Mouse (Mus musculus): Measurements from ENCODE around the gene Picalm. TPM values are rescaled to one million over a fixed set of nuclear protein-coding genes. Genes with fewer than 3 reads are reported as not detected.

The Picalm gene
- polyA plus RNA-seq, 1 experiment = 177 TPM

- Histone ChIP-seq H3K36me3 (ENCODE audit: control insufficient read depth, insufficient read depth, low read length, poor library complexity, severe bottlenecking) (no peaks in the 10 kb centered on the region), H3K4me1 (ENCODE audit: control insufficient read depth, insufficient read depth, low read length) (no peaks in the 10 kb centered on the region), H3K9ac (ENCODE audit: low read depth, poor library complexity, severe bottlenecking) (peak overlapping the region; percentile 96), H3K27ac (ENCODE audit: insufficient read depth, low read length) (peak overlapping the region; percentile 70), H3K27me3 (ENCODE audit: control insufficient read depth, insufficient read depth, low read length, poor library complexity, severe bottlenecking) (no peaks in the 10 kb centered on the region), H3K9me3 (replicated peaks; ENCODE audit: control insufficient read depth, insufficient read depth, low read length, poor library complexity, severe bottlenecking) (no peaks in the 10 kb centered on the region), H3K4me3 (ENCODE audit: low read depth, low read length) (peak overlapping the region; percentile 83)
- TF ChIP-seq EP300 (IDR thresholded peaks at IDR 0.05; ENCODE audit: insufficient read depth, low read depth, low read length) (no peak), POLR2A (IDR thresholded peaks at IDR 0.05; ENCODE audit: insufficient read depth, low read length) (no peak), CTCF (IDR thresholded peaks at IDR 0.05; ENCODE audit: low read depth, low read length) (no peak)
Observed at GRCm38 (mm10) chr7:90129271-90129731, 712 bp upstream of the Picalm start.

- Histone ChIP-seq H3K27ac (ENCODE audit: insufficient read depth, low read length) (peak overlapping the region; percentile 19; the same call in 1 of the 2 replicates), H3K27me3 (ENCODE audit: control insufficient read depth, insufficient read depth, low read length, poor library complexity, severe bottlenecking) (no peaks in the 10 kb centered on the region), H3K4me1 (ENCODE audit: control insufficient read depth, insufficient read depth, low read length) (no peaks in the 10 kb centered on the region), H3K9ac (ENCODE audit: low read depth, poor library complexity, severe bottlenecking) (peak overlapping the region; percentile 96), H3K36me3 (ENCODE audit: control insufficient read depth, insufficient read depth, low read length, poor library complexity, severe bottlenecking) (no peaks in the 10 kb centered on the region), H3K9me3 (replicated peaks; ENCODE audit: control insufficient read depth, insufficient read depth, low read length, poor library complexity, severe bottlenecking) (no peaks in the 10 kb centered on the region), H3K4me3 (ENCODE audit: low read depth, low read length) (peak overlapping the region; percentile 93)
- TF ChIP-seq POLR2A (IDR thresholded peaks at IDR 0.05; ENCODE audit: insufficient read depth, low read length) = no peak
- TF ChIP-seq CTCF (IDR thresholded peaks at IDR 0.05; ENCODE audit: low read depth, low read length) = no peak
- no peak for TF ChIP-seq EP300 (IDR thresholded peaks at IDR 0.05; ENCODE audit: insufficient read depth, low read depth, low read length)
Observed at GRCm38 (mm10) chr7:90130501-90131375, 725 bp downstream of the Picalm start.

- Histone ChIP-seq H3K4me1 (ENCODE audit: control insufficient read depth, insufficient read depth, low read length) (no peaks in the 10 kb centered on the region), H3K27ac (ENCODE audit: insufficient read depth, low read length) (peak overlapping the region; percentile 19; the same call in 1 of the 2 replicates), H3K9me3 (replicated peaks; ENCODE audit: control insufficient read depth, insufficient read depth, low read length, poor library complexity, severe bottlenecking) (no peaks in the 10 kb centered on the region), H3K27me3 (ENCODE audit: control insufficient read depth, insufficient read depth, low read length, poor library complexity, severe bottlenecking) (no peaks in the 10 kb centered on the region), H3K36me3 (ENCODE audit: control insufficient read depth, insufficient read depth, low read length, poor library complexity, severe bottlenecking) (no peaks in the 10 kb centered on the region), H3K9ac (ENCODE audit: low read depth, poor library complexity, severe bottlenecking) (peak overlapping the region; percentile 96), H3K4me3 (ENCODE audit: low read depth, low read length) (no peak overlapping the region)
- no peak for TF ChIP-seq POLR2A (IDR thresholded peaks at IDR 0.05; ENCODE audit: insufficient read depth, low read length)
- TF ChIP-seq EP300 (IDR thresholded peaks at IDR 0.05; ENCODE audit: insufficient read depth, low read depth, low read length) = no peak
- TF ChIP-seq CTCF (IDR thresholded peaks at IDR 0.05; ENCODE audit: low read depth, low read length) = no peak
Observed at GRCm38 (mm10) chr7:90131376-90131651, 1.3 kb downstream of the Picalm start.

GRCm38 (mm10) chr7:90131831-90132241 is 1.8 kb downstream of the Picalm start:
- H3K4me3 ChIP-seq (ENCODE audit: low read depth, low read length) = peak overlapping the region; percentile 57
- H3K36me3 ChIP-seq (ENCODE audit: control insufficient read depth, insufficient read depth, low read length, poor library complexity, severe bottlenecking) = no peaks in the 10 kb centered on the region
- no peaks in the 10 kb centered on the region for H3K9me3 ChIP-seq (replicated peaks; ENCODE audit: control insufficient read depth, insufficient read depth, low read length, poor library complexity, severe bottlenecking)
- no peaks in the 10 kb centered on the region for H3K4me1 ChIP-seq (ENCODE audit: control insufficient read depth, insufficient read depth, low read length)
- no peak overlapping the region; the same call in 1 of the 2 replicates for H3K27ac ChIP-seq (ENCODE audit: insufficient read depth, low read length)
- TF ChIP-seq EP300 (IDR thresholded peaks at IDR 0.05; ENCODE audit: insufficient read depth, low read depth, low read length) (no peak), CTCF (IDR thresholded peaks at IDR 0.05; ENCODE audit: low read depth, low read length) (no peak), POLR2A (IDR thresholded peaks at IDR 0.05; ENCODE audit: insufficient read depth, low read length) (no peak)
- H3K27me3 ChIP-seq (ENCODE audit: control insufficient read depth, insufficient read depth, low read length, poor library complexity, severe bottlenecking) = no peaks in the 10 kb centered on the region
- H3K9ac ChIP-seq (ENCODE audit: low read depth, poor library complexity, severe bottlenecking) = peak overlapping the region; percentile 96

GRCm38 (mm10) chr7:90132322-90132721 is 2.3 kb downstream of the Picalm start:
- TF ChIP-seq POLR2A (IDR thresholded peaks at IDR 0.05; ENCODE audit: insufficient read depth, low read length) = no peak
- no peak for TF ChIP-seq CTCF (IDR thresholded peaks at IDR 0.05; ENCODE audit: low read depth, low read length)
- no peak for TF ChIP-seq EP300 (IDR thresholded peaks at IDR 0.05; ENCODE audit: insufficient read depth, low read depth, low read length)
- no peaks in the 10 kb centered on the region; the same call in 1 of the 2 replicates for H3K36me3 ChIP-seq (ENCODE audit: control insufficient read depth, insufficient read depth, low read length, poor library complexity, severe bottlenecking)
- no peak overlapping the region for H3K27ac ChIP-seq (ENCODE audit: insufficient read depth, low read length)
- H3K9me3 ChIP-seq (replicated peaks; ENCODE audit: control insufficient read depth, insufficient read depth, low read length, poor library complexity, severe bottlenecking) = no peaks in the 10 kb centered on the region
- H3K4me3 ChIP-seq (ENCODE audit: low read depth, low read length) = no peak overlapping the region; the same call in 1 of the 2 replicates
- peak overlapping the region; percentile 96; the same call in 1 of the 2 replicates for H3K9ac ChIP-seq (ENCODE audit: low read depth, poor library complexity, severe bottlenecking)
- no peaks in the 10 kb centered on the region for H3K4me1 ChIP-seq (ENCODE audit: control insufficient read depth, insufficient read depth, low read length)
- no peaks in the 10 kb centered on the region for H3K27me3 ChIP-seq (ENCODE audit: control insufficient read depth, insufficient read depth, low read length, poor library complexity, severe bottlenecking)

- Histone ChIP-seq H3K27me3 (ENCODE audit: control insufficient read depth, insufficient read depth, low read length, poor library complexity, severe bottlenecking) (no peaks in the 10 kb centered on the region), H3K27ac (ENCODE audit: insufficient read depth, low read length) (no peak overlapping the region), H3K36me3 (ENCODE audit: control insufficient read depth, insufficient read depth, low read length, poor library complexity, severe bottlenecking) (no peaks in the 10 kb centered on the region; the same call in 1 of the 2 replicates), H3K9me3 (replicated peaks; ENCODE audit: control insufficient read depth, insufficient read depth, low read length, poor library complexity, severe bottlenecking) (no peaks in the 10 kb centered on the region), H3K9ac (ENCODE audit: low read depth, poor library complexity, severe bottlenecking) (no peak overlapping the region), H3K4me3 (ENCODE audit: low read depth, low read length) (no peak overlapping the region), H3K4me1 (ENCODE audit: control insufficient read depth, insufficient read depth, low read length) (no peaks in the 10 kb centered on the region)
- no peak for TF ChIP-seq CTCF (IDR thresholded peaks at IDR 0.05; ENCODE audit: low read depth, low read length)
- no peak for TF ChIP-seq EP300 (IDR thresholded peaks at IDR 0.05; ENCODE audit: insufficient read depth, low read depth, low read length)
- TF ChIP-seq POLR2A (IDR thresholded peaks at IDR 0.05; ENCODE audit: insufficient read depth, low read length) = no peak
Observed at GRCm38 (mm10) chr7:90136736-90137135, 6.7 kb downstream of the Picalm start.

Measured in ES-Bruce4 (cell line).